In genomic region chr1:193562242-193562641, GRCm38 (mm10) we compare ENCODE assay signal across 15 mouse cellular contexts.
"Had no signal": no experiment of that assay in that cellular context is flagged by ENCODE, and none has a peak within 500 bp of the region (broad histone marks: within the 10 kb centered on the region; RNA-seq: fewer than 3 reads in every experiment).

No protein-coding gene starts in this region.

- H3K27ac ChIP-seq: kidney, postnatal 0 days; layer of hippocampus, adult 2 months; left cerebral cortex, adult 2 months; liver, embryonic 13.5 days had no signal

- H3K9ac ChIP-seq: liver, embryonic 13.5 days had no signal

- H3K36me3 ChIP-seq: liver, embryonic 13.5 days had no signal

- H3K4me3 ChIP-seq: layer of hippocampus, adult 2 months; left cerebral cortex, adult 2 months; liver, embryonic 13.5 days had no signal

- H3K27me3 ChIP-seq: liver, embryonic 13.5 days had no signal

- H3K4me2 ChIP-seq: liver, embryonic 13.5 days; midbrain, embryonic 11.5 days had no signal

- H3K9me3 ChIP-seq: liver, embryonic 13.5 days had no signal

- DNase-seq: kidney, adult 2 months; kidney, postnatal 25 days; layer of hippocampus, adult 9-11 months; liver, embryonic 13.5 days; lung, adult 2 months; lung, postnatal 14 days; lung, postnatal 4 days; midbrain, embryonic 14.5 days; thymus, adult 2 months; thymus, postnatal 14 days; thymus, postnatal 4 days had no signal
